Mouse (Mus musculus): ENCODE results near the gene Sf3b3.

Sf3b3 gene

DNA sequence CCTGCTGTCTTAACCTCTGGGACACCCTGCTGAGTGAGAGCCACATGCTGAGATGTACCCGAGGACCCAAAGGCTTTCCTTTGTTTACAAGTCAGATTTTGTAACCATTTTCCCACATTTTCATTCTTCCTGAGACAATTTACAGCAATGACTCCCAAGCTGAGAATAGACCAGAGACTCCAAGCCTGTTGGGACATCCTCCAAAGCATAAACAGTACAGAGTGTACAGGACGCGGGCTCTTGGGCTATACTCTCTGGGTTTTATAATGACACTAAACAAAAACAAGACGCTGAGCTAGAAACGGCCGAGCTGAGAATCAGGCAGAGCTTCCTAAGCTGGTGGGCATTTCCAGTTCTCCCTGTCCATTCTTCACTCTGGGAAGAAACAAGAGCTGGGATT lies 71.9 kb downstream of the Sf3b3 start:
- no peak for DNase-seq (ENCODE audit: low spot score)

DNA sequence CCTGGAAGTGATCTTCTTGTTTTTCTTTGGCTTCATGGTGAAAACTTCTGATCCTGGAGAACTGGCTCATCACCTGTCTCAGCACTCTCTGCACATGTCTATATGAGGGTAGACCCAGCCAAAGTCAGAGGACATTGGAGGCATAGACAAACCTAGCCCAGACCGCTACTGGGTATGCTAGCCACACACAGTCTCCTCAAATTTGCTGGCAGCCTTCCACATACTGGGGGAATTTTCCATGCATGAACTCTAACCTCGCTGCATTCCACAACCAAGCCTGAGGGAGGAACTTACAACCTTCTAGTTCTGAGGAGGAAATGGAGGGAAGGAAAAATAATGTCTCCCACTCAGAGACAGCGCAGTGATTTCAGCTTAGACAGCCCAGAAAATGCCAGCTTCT lies 72.5 kb downstream of the Sf3b3 start:
- DNase-seq (ENCODE audit: low spot score), result no peak

DNA sequence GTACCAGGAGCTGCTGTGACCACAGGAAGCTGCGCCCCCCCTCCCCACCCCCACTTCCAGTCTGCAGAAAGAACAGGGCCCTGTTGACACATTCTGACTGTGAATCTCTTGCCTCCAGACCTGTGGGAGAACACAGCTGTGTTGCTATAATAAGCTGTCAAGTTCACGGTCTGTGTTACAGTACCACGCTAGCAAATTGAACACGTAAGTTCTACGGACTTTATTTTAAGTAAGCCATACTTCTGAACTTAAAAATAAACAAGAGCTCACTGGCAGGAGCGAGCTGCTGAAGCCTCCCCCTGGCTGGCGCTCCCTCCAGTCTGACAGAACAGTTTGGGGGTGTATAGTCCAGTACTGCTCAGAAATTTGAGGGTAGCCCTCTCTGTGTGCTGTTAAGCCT lies 74.1 kb downstream of the Sf3b3 start:
- no peak for DNase-seq (ENCODE audit: low spot score)

DNA sequence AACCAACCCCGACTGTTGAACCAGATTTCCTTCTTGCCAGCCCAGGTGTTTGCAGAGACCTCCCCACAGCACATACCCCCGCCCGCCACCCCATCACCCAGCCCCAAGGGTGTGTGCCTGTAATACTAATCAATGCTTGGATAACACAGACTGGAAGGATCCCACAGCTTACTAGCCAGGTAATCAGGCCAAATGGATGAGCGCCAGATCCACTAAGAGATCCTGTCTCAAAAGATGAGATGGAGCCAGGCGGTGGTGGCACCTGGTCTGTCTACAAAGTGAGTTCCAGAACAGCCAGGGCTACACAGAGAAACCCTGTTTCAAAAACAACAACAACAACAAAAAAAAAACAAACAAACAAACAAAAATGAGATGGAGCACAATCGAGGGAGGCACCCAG lies 79.3 kb downstream of the Sf3b3 start:
- no peak for DNase-seq (ENCODE audit: low spot score)

DNA sequence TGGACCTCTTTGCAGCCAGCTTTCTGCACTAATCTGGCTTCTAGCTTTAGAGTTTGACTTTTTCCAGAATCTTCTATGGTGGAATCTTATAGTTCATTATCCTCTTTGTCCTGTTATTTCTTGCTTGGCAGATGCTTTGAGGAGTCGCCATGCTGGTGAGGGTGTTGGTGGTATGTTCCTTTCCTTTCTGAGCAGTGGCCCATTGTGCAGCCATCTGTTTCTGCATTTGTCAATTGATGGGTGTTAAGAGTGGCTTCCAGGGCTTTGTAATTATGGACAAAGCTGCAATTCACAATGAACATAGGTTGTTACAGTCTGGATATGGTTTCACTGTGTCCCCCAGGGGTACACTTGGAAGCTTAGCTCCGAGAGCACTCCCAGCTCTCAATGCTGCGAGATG lies 81.9 kb downstream of the Sf3b3 start:
- no peak for DNase-seq (ENCODE audit: low spot score)

DNA sequence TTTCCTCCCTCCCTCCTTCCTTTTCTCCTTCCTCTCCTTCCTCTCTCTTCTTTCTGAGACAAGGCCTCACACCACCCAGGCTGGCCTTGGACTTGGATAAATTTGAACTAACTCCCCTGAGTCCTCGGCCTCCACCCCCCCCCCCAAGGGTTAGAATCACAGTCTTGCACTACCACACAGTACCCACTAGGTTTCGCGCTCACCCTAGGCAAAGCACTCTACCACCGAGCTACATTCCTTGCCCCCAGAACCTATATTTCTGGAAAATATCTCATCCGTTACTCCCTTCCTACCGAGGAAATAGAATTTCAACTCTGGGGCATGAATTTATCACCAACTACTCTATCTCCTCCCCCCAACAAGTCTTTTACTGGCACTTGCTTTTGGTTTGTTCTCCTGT lies 84.6 kb downstream of the Sf3b3 start:
- DNase-seq (ENCODE audit: low spot score), result no peak

DNA sequence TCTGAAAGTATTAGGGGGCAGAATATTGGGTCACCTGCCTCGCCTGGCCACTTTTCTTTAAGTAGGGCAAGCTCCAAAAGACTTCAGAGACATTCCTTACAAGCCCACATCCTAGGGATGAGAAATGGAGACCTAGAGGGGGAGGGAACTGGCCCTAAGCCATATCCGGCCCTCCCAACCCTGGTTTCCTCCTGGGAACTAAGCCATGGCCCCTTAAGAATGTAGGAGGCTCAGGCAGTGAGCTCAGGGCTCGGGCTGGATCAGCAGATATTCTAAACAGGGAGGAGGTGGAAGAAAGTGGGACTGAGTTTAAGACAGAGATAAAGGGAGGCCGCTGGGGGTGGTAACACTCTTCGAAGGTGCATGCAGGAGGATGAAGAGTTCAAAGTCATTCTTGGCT lies 85.4 kb downstream of the Sf3b3 start:
- no peak for DNase-seq (ENCODE audit: low spot score)

DNA sequence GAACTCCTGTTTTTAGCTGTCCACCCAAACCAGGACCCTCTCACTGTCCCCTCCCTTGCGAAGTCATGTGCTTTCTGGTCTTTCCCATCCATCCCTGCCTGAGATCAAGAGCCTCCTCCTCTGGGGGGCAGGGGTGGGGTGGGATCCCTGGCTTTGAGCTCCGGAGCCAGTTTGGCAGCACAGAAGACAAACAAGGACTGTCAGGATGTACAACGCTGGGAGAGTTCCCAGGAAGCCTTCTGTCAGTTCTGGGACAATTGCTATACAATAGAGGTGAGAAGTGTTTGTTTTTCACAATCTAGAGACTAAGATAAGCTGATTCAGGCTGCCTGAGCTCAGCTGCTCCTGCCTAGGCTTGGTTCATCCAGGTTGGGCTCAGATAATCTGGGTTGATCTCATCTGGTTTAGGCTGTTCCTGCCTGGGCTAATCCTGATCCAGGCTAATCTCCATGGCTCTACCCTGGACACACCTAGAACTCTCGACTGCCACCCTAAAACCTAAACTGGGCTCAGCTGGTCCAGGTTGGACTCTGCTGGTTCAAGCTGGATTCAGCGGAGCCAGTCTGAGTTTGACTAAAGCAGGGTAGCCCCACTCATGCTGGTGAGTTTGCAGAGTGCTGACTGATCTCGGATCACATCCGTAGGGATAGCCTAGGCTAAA lies 86.2 kb downstream of the Sf3b3 start:
- DNase-seq (ENCODE audit: low spot score), result no peak

All from spleen, adult 12 weeks (tissue).